Mouse (Mus musculus): ENCODE results near the gene Lrmda. TPM values are rescaled to one million over a fixed set of nuclear protein-coding genes. Genes with fewer than 3 reads are reported as not detected.

The Lrmda gene
- polyA plus RNA-seq, 1 experiment from 2014 or later: 0.60 TPM

GRCm38 (mm10) chr14:22721845-22722244 is 702.3 kb downstream of the Lrmda start:
- 31% methylated on average over 5 of the region's 5 CpGs for WGBS
- no peaks in the 10 kb centered on the region for H3K36me3 ChIP-seq
- ATAC-seq (ENCODE audit: extremely low read depth, insufficient number of reproducible peaks, low FRiP score, low TSS enrichment): no peak
- H3K4me2 ChIP-seq: no peak overlapping the region
- H3K9me3 ChIP-seq: no peaks in the 10 kb centered on the region
- peaks cover 18% of the 10 kb centered on the region for H3K4me1 ChIP-seq
- H3K9ac ChIP-seq: no peak overlapping the region
- H3K27ac ChIP-seq (replicated peaks): no peak overlapping the region
- H3K27me3 ChIP-seq (replicated peaks): no peaks in the 10 kb centered on the region
- no peak overlapping the region for H3K4me3 ChIP-seq

DNA sequence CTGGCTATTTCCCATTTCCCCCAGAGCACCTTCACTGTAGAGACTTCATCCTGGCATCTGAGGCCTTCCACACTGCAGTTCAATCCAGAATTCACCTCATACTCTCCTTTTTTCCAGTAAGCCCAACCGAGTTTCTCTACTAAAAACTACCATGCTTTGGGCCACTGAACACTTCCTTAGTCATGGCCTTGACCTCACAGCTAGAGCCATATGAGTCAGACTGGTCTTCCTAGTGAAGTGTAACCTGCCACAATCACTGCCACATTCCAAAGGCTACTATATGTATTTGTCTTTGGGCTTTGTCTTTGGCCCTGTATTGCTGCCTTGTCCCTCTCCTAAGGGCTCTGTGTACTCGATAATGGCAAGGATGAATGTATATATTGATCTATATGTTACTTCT is 708.0 kb downstream of the Lrmda start:
- Histone ChIP-seq H3K4me2 (no peak overlapping the region), H3K36me3 (no peaks in the 10 kb centered on the region), H3K4me1 (no peaks in the 10 kb centered on the region), H3K27me3 (replicated peaks) (no peaks in the 10 kb centered on the region), H3K9ac (no peak overlapping the region), H3K27ac (replicated peaks) (no peak overlapping the region), H3K4me3 (no peak overlapping the region), H3K9me3 (no peaks in the 10 kb centered on the region)
- ATAC-seq (ENCODE audit: extremely low read depth, insufficient number of reproducible peaks, low FRiP score, low TSS enrichment): no peak
- WGBS: 57% methylated on average over 2 of the region's 2 CpGs

DNA sequence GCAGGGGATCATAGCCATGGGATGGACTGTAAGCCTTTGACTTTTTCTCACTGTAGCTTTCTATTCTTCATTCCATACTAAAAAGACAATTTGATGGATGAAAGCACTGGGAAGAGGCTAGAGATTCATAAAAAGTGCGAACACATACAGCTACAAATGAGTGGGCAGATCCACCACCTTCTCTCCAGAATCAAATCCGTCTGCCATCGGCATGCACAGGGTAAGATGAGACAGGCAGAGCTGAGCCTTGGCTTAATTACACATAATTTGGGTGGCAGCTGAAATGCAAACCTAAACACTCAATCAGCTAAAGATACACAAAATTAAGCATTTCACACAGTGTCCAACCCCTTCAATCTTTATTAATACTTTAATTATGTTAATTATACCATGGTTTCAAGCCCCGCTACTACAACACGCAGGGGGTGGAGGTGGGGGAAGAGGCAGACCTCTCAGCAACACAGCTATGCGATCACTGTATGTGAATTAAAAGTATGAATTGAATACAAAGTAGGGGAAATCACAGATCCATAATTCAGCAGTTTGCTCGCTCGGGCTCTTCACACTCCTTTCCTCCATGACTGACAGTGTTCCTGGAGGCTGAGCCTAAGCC is 709.2 kb downstream of the Lrmda start:
- no peak overlapping the region for H3K4me3 ChIP-seq
- no peak overlapping the region for H3K27ac ChIP-seq (replicated peaks)
- no peaks in the 10 kb centered on the region for H3K36me3 ChIP-seq
- no peak overlapping the region for H3K4me2 ChIP-seq
- H3K9me3 ChIP-seq: no peaks in the 10 kb centered on the region
- H3K4me1 ChIP-seq: no peaks in the 10 kb centered on the region
- no peaks in the 10 kb centered on the region for H3K27me3 ChIP-seq (replicated peaks)
- no peak overlapping the region for H3K9ac ChIP-seq
- ATAC-seq (ENCODE audit: extremely low read depth, insufficient number of reproducible peaks, low FRiP score, low TSS enrichment): no peak
- WGBS: 87% methylated on average over 8 of the region's 8 CpGs

GRCm38 (mm10) chr14:22738603-22739002 is 719.1 kb downstream of the Lrmda start:
- Histone ChIP-seq H3K9ac (no peak overlapping the region), H3K4me3 (no peak overlapping the region), H3K36me3 (no peaks in the 10 kb centered on the region), H3K4me1 (peaks cover 24% of the 10 kb centered on the region), H3K9me3 (no peaks in the 10 kb centered on the region), H3K27me3 (replicated peaks) (no peaks in the 10 kb centered on the region), H3K4me2 (peak overlapping the region; percentile 45), H3K27ac (replicated peaks) (peak overlapping the region; percentile 36; the same call in 1 of the 2 replicates)
- WGBS: 30% methylated on average over 11 of the region's 11 CpGs
- no peak for ATAC-seq (ENCODE audit: extremely low read depth, insufficient number of reproducible peaks, low FRiP score, low TSS enrichment)

DNA sequence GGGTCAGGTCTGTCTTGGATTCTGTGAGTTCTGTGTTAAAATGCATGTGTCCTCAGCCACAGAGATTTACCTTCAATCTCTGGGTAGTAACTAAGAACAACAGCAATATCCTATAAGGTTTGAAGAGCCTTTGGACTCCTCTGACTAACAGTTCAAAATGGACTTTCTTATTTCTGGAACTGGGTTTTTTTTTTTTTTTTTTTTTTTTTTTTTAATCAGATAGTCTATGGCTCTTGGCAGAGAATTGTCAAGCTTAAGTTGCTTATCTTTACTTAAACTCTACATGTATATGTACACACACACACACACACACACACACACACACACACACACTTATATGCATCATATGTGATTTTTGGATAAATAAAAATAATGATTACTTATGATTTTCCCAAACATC is 723.0 kb downstream of the Lrmda start:
- Histone ChIP-seq H3K27me3 (replicated peaks) (no peaks in the 10 kb centered on the region), H3K9me3 (no peaks in the 10 kb centered on the region), H3K27ac (replicated peaks) (no peak overlapping the region), H3K4me2 (no peak overlapping the region), H3K9ac (no peak overlapping the region), H3K36me3 (no peaks in the 10 kb centered on the region), H3K4me3 (no peak overlapping the region), H3K4me1 (peaks cover 44% of the 10 kb centered on the region)
- ATAC-seq (ENCODE audit: extremely low read depth, insufficient number of reproducible peaks, low FRiP score, low TSS enrichment): no peak

GRCm38 (mm10) chr14:22743264-22743663 is 723.8 kb downstream of the Lrmda start:
- 42% methylated on average over 4 of the region's 4 CpGs for WGBS
- no peak for ATAC-seq (ENCODE audit: extremely low read depth, insufficient number of reproducible peaks, low FRiP score, low TSS enrichment)

GRCm38 (mm10) chr14:22744701-22745100 is 725.2 kb downstream of the Lrmda start:
- Histone ChIP-seq H3K36me3 (no peaks in the 10 kb centered on the region), H3K4me1 (peaks cover 28% of the 10 kb centered on the region), H3K9ac (no peak overlapping the region), H3K4me3 (no peak overlapping the region), H3K27me3 (replicated peaks) (no peaks in the 10 kb centered on the region), H3K9me3 (no peaks in the 10 kb centered on the region), H3K4me2 (no peak overlapping the region), H3K27ac (replicated peaks) (no peak overlapping the region)
- WGBS: 40% methylated on average over 5 of the region's 5 CpGs
- ATAC-seq (ENCODE audit: extremely low read depth, insufficient number of reproducible peaks, low FRiP score, low TSS enrichment): no peak

More at GRCm38 (mm10) chr14:22743264-22743663, 723.8 kb downstream of the Lrmda start:
- no peaks in the 10 kb centered on the region for H3K36me3 ChIP-seq
- no peaks in the 10 kb centered on the region for H3K27me3 ChIP-seq (replicated peaks)
- H3K4me2 ChIP-seq: no peak overlapping the region
- peaks cover 40% of the 10 kb centered on the region for H3K4me1 ChIP-seq
- H3K9me3 ChIP-seq: no peaks in the 10 kb centered on the region
- no peak overlapping the region for H3K9ac ChIP-seq
- H3K4me3 ChIP-seq: no peak overlapping the region
- H3K27ac ChIP-seq (replicated peaks): no peak overlapping the region

DNA sequence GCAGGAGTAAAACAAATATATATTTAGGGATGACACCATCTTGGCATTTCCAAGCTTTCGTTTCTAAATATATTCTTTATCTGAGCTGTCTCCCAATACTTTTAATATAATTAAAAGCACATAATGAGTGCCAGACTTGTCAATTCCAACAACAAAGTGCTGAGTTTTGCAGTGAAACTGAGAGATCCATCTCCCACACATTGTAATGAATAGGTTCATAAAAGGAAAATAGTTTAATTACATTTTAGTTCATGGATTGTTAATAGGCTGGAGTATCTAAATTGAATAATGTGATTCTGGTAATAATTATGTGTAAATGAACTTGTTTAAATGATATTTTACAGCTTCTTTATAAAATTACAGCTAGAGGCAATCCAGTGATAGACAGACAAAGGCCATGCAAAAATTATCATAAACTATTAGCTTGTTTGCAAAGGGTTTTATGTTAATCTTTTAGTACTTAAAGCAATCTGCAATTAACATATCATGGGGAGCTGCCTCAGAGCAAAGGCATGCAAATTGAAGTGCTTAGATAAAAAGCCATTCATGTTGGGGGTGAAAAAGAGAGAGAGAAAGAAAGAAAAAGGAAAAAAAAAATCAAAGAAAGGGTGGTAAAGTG is 725.9 kb downstream of the Lrmda start:
- no peak overlapping the region for H3K27ac ChIP-seq (replicated peaks)
- no peaks in the 10 kb centered on the region for H3K36me3 ChIP-seq
- WGBS: 40% methylated on average over 1 of the region's 1 CpGs
- no peaks in the 10 kb centered on the region for H3K27me3 ChIP-seq (replicated peaks)
- no peaks in the 10 kb centered on the region for H3K9me3 ChIP-seq
- H3K4me1 ChIP-seq: peaks cover 32% of the 10 kb centered on the region
- no peak overlapping the region for H3K9ac ChIP-seq
- no peak overlapping the region for H3K4me2 ChIP-seq
- H3K4me3 ChIP-seq: no peak overlapping the region
- ATAC-seq (ENCODE audit: extremely low read depth, insufficient number of reproducible peaks, low FRiP score, low TSS enrichment): no peak

DNA sequence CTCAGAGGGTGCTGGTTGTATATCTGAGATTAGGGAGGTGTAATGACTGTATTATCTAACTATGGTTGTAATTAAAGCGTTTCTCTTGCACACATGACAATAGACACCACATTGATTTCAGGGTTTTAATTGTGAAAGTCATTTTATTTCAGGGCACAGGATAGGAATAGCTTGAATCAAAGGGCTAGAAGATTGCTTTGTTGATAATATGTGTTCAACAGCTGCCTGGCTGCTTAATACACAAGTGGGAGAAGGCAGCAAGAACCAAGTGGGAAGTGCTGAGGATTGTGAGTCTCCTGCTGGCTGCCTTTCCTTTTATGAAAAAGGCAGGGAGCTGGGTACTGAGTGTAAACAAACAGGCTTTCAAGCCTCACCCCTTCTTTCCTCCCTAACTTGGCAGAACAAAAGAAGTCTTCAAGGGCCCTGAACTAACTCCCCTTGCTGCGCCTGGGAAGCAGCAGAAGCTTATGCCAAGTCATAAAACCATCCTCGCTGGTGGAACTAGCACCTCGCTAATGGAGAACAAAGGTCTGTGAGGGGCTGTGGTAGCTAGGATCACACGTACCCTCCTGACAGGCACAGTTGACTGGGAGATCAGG is 726.5 kb downstream of the Lrmda start:
- Histone ChIP-seq H3K27me3 (replicated peaks) (no peaks in the 10 kb centered on the region), H3K4me3 (no peak overlapping the region), H3K9ac (no peak overlapping the region), H3K4me1 (peaks cover 37% of the 10 kb centered on the region), H3K4me2 (no peak overlapping the region), H3K36me3 (no peaks in the 10 kb centered on the region), H3K9me3 (no peaks in the 10 kb centered on the region), H3K27ac (replicated peaks) (peak overlapping the region; percentile 10; the same call in 1 of the 2 replicates)
- 12% methylated on average over 5 of the region's 5 CpGs for WGBS
- no peak for ATAC-seq (ENCODE audit: extremely low read depth, insufficient number of reproducible peaks, low FRiP score, low TSS enrichment)

DNA sequence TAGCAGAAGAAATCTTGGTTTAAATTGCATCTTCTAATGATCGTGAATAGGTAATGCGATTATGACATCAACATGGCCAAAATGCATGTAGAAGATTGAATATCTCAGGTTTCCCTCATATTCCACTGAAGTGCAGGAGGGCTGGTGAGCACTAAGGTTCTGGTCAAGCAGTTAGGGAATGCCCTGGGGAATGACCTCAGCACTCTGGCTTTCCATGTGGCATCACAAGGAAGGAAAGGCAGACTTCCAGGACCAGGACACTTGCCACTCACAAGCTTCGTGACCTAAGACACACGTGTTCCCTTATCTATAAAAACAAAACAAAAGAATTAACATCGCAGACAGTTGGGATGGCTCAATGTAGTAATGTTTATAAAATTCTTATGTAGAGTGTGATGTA is 728.3 kb downstream of the Lrmda start:
- H3K9me3 ChIP-seq: no peaks in the 10 kb centered on the region
- no peaks in the 10 kb centered on the region for H3K27me3 ChIP-seq (replicated peaks)
- H3K4me1 ChIP-seq: peaks cover 36% of the 10 kb centered on the region
- no peak overlapping the region for H3K4me3 ChIP-seq
- no peak for ATAC-seq (ENCODE audit: extremely low read depth, insufficient number of reproducible peaks, low FRiP score, low TSS enrichment)
- no peak overlapping the region for H3K27ac ChIP-seq (replicated peaks)
- no peaks in the 10 kb centered on the region for H3K36me3 ChIP-seq
- 72% methylated on average over 5 of the region's 5 CpGs for WGBS
- no peak overlapping the region for H3K4me2 ChIP-seq
- no peak overlapping the region for H3K9ac ChIP-seq

GRCm38 (mm10) chr14:22750409-22750808 is 730.9 kb downstream of the Lrmda start:
- Histone ChIP-seq H3K4me1 (peaks cover 27% of the 10 kb centered on the region), H3K4me2 (no peak overlapping the region), H3K9me3 (no peaks in the 10 kb centered on the region), H3K27me3 (replicated peaks) (no peaks in the 10 kb centered on the region), H3K36me3 (no peaks in the 10 kb centered on the region), H3K9ac (no peak overlapping the region), H3K4me3 (no peak overlapping the region), H3K27ac (replicated peaks) (peak overlapping the region; percentile 58; the same call in 1 of the 2 replicates)
- no peak for ATAC-seq (ENCODE audit: extremely low read depth, insufficient number of reproducible peaks, low FRiP score, low TSS enrichment)

GRCm38 (mm10) chr14:22751290-22751689 is 731.8 kb downstream of the Lrmda start:
- Histone ChIP-seq H3K4me1 (peaks cover 19% of the 10 kb centered on the region), H3K4me2 (no peak overlapping the region), H3K27ac (replicated peaks) (peak overlapping the region; percentile 58; the same call in 1 of the 2 replicates), H3K27me3 (replicated peaks) (no peaks in the 10 kb centered on the region), H3K4me3 (no peak overlapping the region), H3K36me3 (no peaks in the 10 kb centered on the region), H3K9ac (no peak overlapping the region), H3K9me3 (no peaks in the 10 kb centered on the region)
- no peak for ATAC-seq (ENCODE audit: extremely low read depth, insufficient number of reproducible peaks, low FRiP score, low TSS enrichment)
- WGBS: 68% methylated on average over 10 of the region's 10 CpGs
